Mouse (Mus musculus) limb, embryonic 15.5 days (tissue): ENCODE measurements around the gene Sit1. TPM values are rescaled to one million over a fixed set of nuclear protein-coding genes. Genes with fewer than 3 reads are reported as not detected.

ENCODE experiments used
- ATAC-seq: fragments of 200-750 bp; cut with Nextera tagmentation; 2 replicates; pipeline ENCODE4 v1.8.0; 2017; ENCODE audit warnings: low read depth, moderate TSS enrichment; ENCODE audit not compliant: insufficient number of reproducible peaks, low FRiP score, low TSS enrichment
- H3K27ac ChIP-seq: fragments of 300-500 bp; sonication (generic); 2 replicates; pipeline ENCODE4 v1.5.1; 2015; ENCODE audit warnings: moderate library complexity, mild to moderate bottlenecking, inconsistent platforms
- H3K27me3 ChIP-seq: fragments of 300-500 bp; sonication (generic); 2 replicates; pipeline ENCODE4 v1.6.1; 2015; ENCODE audit warnings: inconsistent platforms
- H3K36me3 ChIP-seq: fragments of 300-500 bp; sonication (generic); 2 replicates; pipeline ENCODE4 v1.6.1; 2015; ENCODE audit warnings: inconsistent platforms
- H3K4me1 ChIP-seq: fragments of 300-500 bp; sonication (generic); 2 replicates; pipeline ENCODE4 v1.6.1; 2015; ENCODE audit warnings: inconsistent platforms
- H3K4me2 ChIP-seq: fragments of 300-500 bp; sonication (generic); 2 replicates; pipeline ENCODE4 v1.6.1; 2015; ENCODE audit warnings: mild to moderate bottlenecking, inconsistent platforms
- H3K4me3 ChIP-seq: fragments of 300-500 bp; sonication (generic); 2 replicates; pipeline ENCODE4 v1.5.1; 2015; ENCODE audit warnings: mild to moderate bottlenecking, inconsistent platforms
- H3K9ac ChIP-seq: fragments of 300-500 bp; sonication (generic); 2 replicates; pipeline ENCODE4 v1.6.1; 2015; ENCODE audit warnings: inconsistent platforms
- H3K9me3 ChIP-seq: fragments of 300-500 bp; sonication (generic); 2 replicates; pipeline ENCODE4 v1.6.1; 2016; ENCODE audit warnings: inconsistent platforms
- WGBS: fragments of 180-500 bp; shearing (Covaris S2); methylation state at CpG from one replicate; pipeline ENCODE4 v1.1.7; 2015; 5-methylcytosine and 5-hydroxymethylcytosine counted together
- polyA plus RNA-seq: library from polyadenylated mRNA; unstranded; fragments of >200 nt; fragmentation: Nextera tagmentation; extraction: Ambion mirVana; gene quantifications from 2 replicates; pipeline ENCODE4 v1.2.1, GENCODE M21; 2015

Gene Sit1
- polyA plus RNA-seq, 1 experiment from 2014 or later: not detected

- Histone ChIP-seq H3K4me1 (peaks cover 19% of the 10 kb centered on the region), H3K27me3 (peaks cover 30% of the 10 kb centered on the region), H3K9ac (no peak overlapping the region), H3K27ac (no peak overlapping the region), H3K4me3 (no peak overlapping the region), H3K4me2 (no peak overlapping the region), H3K36me3 (no peaks in the 10 kb centered on the region), H3K9me3 (no peaks in the 10 kb centered on the region)
- ATAC-seq: no peak
- 20% methylated on average over 4 of the region's 4 CpGs for WGBS
Observed at GRCm38 (mm10) chr4:43456470-43456869, 27.1 kb downstream of the Sit1 start.

- Histone ChIP-seq H3K9me3 (no peaks in the 10 kb centered on the region), H3K4me3 (peak within 1 kb of the TSS; percentile 22), H3K27ac (no peak within 1 kb of the TSS), H3K4me2 (peak within 1 kb of the TSS; percentile 44), H3K36me3 (no peaks in the 10 kb centered on the region), H3K9ac (no peak within 1 kb of the TSS), H3K27me3 (peaks cover 30% of the 10 kb centered on the region), H3K4me1 (peaks cover 22% of the 10 kb centered on the region)
- 27% methylated on average over 20 of the region's 20 CpGs for WGBS
- ATAC-seq: no peak
Observed at GRCm38 (mm10) chr4:43454041-43454836, 29.3 kb downstream of the Sit1 start, which contains the start of gene Cd72. Gene Cd72 (minus strand): TSS chr4:43454628.

- under 1% methylated on average over 18 of the region's 18 CpGs for WGBS
- H3K36me3 ChIP-seq: peaks cover 2% of the 10 kb centered on the region
- peaks cover 30% of the 10 kb centered on the region for H3K27me3 ChIP-seq
- peak overlapping the region; percentile 22 for H3K4me3 ChIP-seq
- no peak overlapping the region for H3K27ac ChIP-seq
- no peak for ATAC-seq
- H3K9ac ChIP-seq: no peak overlapping the region
- H3K9me3 ChIP-seq: no peaks in the 10 kb centered on the region
- H3K4me1 ChIP-seq: peaks cover 22% of the 10 kb centered on the region
- H3K4me2 ChIP-seq: peak overlapping the region; percentile 44
Observed at GRCm38 (mm10) chr4:43453413-43453812, 30.1 kb downstream of the Sit1 start.

GRCm38 (mm10) chr4:43452315-43452714 is 31.2 kb downstream of the Sit1 start:
- H3K4me2 ChIP-seq: no peak overlapping the region
- H3K27ac ChIP-seq: no peak overlapping the region
- no peak overlapping the region for H3K4me3 ChIP-seq
- WGBS: 48% methylated on average over 11 of the region's 11 CpGs
- no peak overlapping the region for H3K9ac ChIP-seq
- H3K36me3 ChIP-seq: peaks cover 13% of the 10 kb centered on the region
- H3K4me1 ChIP-seq: peaks cover 24% of the 10 kb centered on the region
- H3K27me3 ChIP-seq: peaks cover 30% of the 10 kb centered on the region
- no peak for ATAC-seq
- H3K9me3 ChIP-seq: no peaks in the 10 kb centered on the region

- Histone ChIP-seq H3K4me2 (no peak overlapping the region), H3K36me3 (peaks cover 37% of the 10 kb centered on the region), H3K27me3 (peaks cover 16% of the 10 kb centered on the region), H3K4me3 (no peak overlapping the region), H3K4me1 (peaks cover 34% of the 10 kb centered on the region), H3K9me3 (no peaks in the 10 kb centered on the region), H3K27ac (no peak overlapping the region), H3K9ac (no peak overlapping the region)
- WGBS: 92% methylated on average over 3 of the region's 3 CpGs
- no peak for ATAC-seq
Observed at GRCm38 (mm10) chr4:43448554-43448953, 35.0 kb downstream of the Sit1 start.

- no peak overlapping the region for H3K4me3 ChIP-seq
- peaks cover 37% of the 10 kb centered on the region for H3K36me3 ChIP-seq
- no peak overlapping the region for H3K9ac ChIP-seq
- no peak overlapping the region for H3K27ac ChIP-seq
- no peak for ATAC-seq
- peaks cover 3% of the 10 kb centered on the region; the same call in 1 of the 2 replicates for H3K27me3 ChIP-seq
- no peak overlapping the region for H3K4me2 ChIP-seq
- H3K9me3 ChIP-seq: no peaks in the 10 kb centered on the region
- H3K4me1 ChIP-seq: peaks cover 28% of the 10 kb centered on the region
- WGBS: 74% methylated on average over 13 of the region's 13 CpGs
Observed at GRCm38 (mm10) chr4:43447251-43447650, 36.3 kb downstream of the Sit1 start.

- H3K9ac ChIP-seq: peak overlapping the region; percentile 99
- H3K9me3 ChIP-seq: no peaks in the 10 kb centered on the region
- H3K27ac ChIP-seq: peak overlapping the region; percentile 93
- H3K4me2 ChIP-seq: peak overlapping the region; percentile 89
- H3K27me3 ChIP-seq: no peaks in the 10 kb centered on the region
- ATAC-seq: no peak
- H3K36me3 ChIP-seq: peaks cover 36% of the 10 kb centered on the region
- H3K4me1 ChIP-seq: peaks cover 25% of the 10 kb centered on the region
- WGBS: under 1% methylated on average over 28 of the region's 28 CpGs
- peak overlapping the region; percentile 97 for H3K4me3 ChIP-seq
Observed at GRCm38 (mm10) chr4:43443511-43443910, 40.0 kb downstream of the Sit1 start.

- H3K4me1 ChIP-seq: peaks cover 25% of the 10 kb centered on the region
- H3K4me2 ChIP-seq: peak overlapping the region; percentile 89
- H3K36me3 ChIP-seq: peaks cover 28% of the 10 kb centered on the region
- H3K9me3 ChIP-seq: no peaks in the 10 kb centered on the region
- ATAC-seq: peak; percentile 64
- H3K27ac ChIP-seq: peak overlapping the region; percentile 93
- peak overlapping the region; percentile 99 for H3K9ac ChIP-seq
- no peaks in the 10 kb centered on the region for H3K27me3 ChIP-seq
- H3K4me3 ChIP-seq: peak overlapping the region; percentile 97
- under 1% methylated on average over 86 of the region's 88 CpGs for WGBS
Observed at GRCm38 (mm10) chr4:43442456-43443361, 40.8 kb downstream of the Sit1 start.

- H3K4me1 ChIP-seq: peaks cover 21% of the 10 kb centered on the region
- H3K4me3 ChIP-seq: peak overlapping the region; percentile 97
- peaks cover 21% of the 10 kb centered on the region for H3K36me3 ChIP-seq
- no peaks in the 10 kb centered on the region for H3K27me3 ChIP-seq
- WGBS: under 1% methylated on average over 33 of the region's 33 CpGs
- peak overlapping the region; percentile 93 for H3K27ac ChIP-seq
- H3K9ac ChIP-seq: peak overlapping the region; percentile 99
- H3K9me3 ChIP-seq: no peaks in the 10 kb centered on the region
- H3K4me2 ChIP-seq: peak overlapping the region; percentile 89
- ATAC-seq: peak; percentile 90
Observed at GRCm38 (mm10) chr4:43442044-43442443, 41.5 kb downstream of the Sit1 start.

GRCm38 (mm10) chr4:43441639-43442038 is 41.9 kb downstream of the Sit1 start, which contains the start of gene Tesk1:
Gene Tesk1 (plus strand): TSS chr4:43441939.
- Histone ChIP-seq H3K4me2 (peak within 1 kb of the TSS; percentile 89), H3K27me3 (no peaks in the 10 kb centered on the region), H3K36me3 (peaks cover 17% of the 10 kb centered on the region), H3K4me1 (peaks cover 17% of the 10 kb centered on the region), H3K4me3 (peak within 1 kb of the TSS; percentile 97), H3K9ac (peak within 1 kb of the TSS; percentile 99), H3K27ac (peak within 1 kb of the TSS; percentile 93), H3K9me3 (no peaks in the 10 kb centered on the region)
- WGBS: 17% methylated on average over 4 of the region's 4 CpGs
- no peak for ATAC-seq

- H3K9ac ChIP-seq: no peak overlapping the region
- H3K27ac ChIP-seq: no peak overlapping the region
- 72% methylated on average over 1 of the region's 1 CpGs for WGBS
- H3K9me3 ChIP-seq: no peaks in the 10 kb centered on the region
- ATAC-seq: no peak
- peaks cover 13% of the 10 kb centered on the region for H3K27me3 ChIP-seq
- H3K4me3 ChIP-seq: no peak overlapping the region
- H3K4me1 ChIP-seq: peaks cover 14% of the 10 kb centered on the region
- H3K36me3 ChIP-seq: no peaks in the 10 kb centered on the region
- H3K4me2 ChIP-seq: no peak overlapping the region
Observed at GRCm38 (mm10) chr4:43432832-43433231, 50.7 kb downstream of the Sit1 start.
